Mouse (Mus musculus): ENCODE measurements around the gene Kcnc4. TPM values are rescaled to one million over a fixed set of nuclear protein-coding genes. Genes with fewer than 3 reads are reported as not detected.

The Kcnc4 gene
- polyA plus RNA-seq, 1 experiment from 2014 or later: 0.18 TPM

DNA sequence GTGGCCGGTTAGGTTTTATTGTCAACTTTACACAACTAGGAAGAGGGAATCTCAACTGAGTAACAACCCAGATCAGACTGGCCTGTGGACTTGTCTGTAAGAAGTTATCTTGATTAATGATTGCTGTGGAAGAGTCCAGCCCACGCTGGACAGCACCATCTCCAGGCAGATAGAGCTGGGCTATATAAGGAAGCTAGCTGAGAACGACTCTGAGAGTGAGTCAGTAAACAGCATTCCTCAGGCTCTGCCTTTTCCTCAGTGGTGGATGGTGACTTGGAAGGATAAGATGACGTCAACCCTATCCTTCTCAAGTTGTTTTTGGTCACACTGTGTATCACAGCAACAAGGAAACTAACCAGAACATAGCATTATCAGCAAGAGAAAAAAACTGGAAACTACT is 29.3 kb upstream of the Kcnc4 start:
- no peaks in the 10 kb centered on the region for H3K9me3 ChIP-seq
- DNase-seq (ENCODE audit: low spot score): no peak
- WGBS: 31% methylated on average over 4 of the region's 4 CpGs
- H3K27ac ChIP-seq: no peak overlapping the region
- H3K36me3 ChIP-seq: 0 out of 2 replicates have a peak, but pooled peaks cover 2% of the 10 kb centered on the region
- peaks cover 31% of the 10 kb centered on the region for H3K4me1 ChIP-seq
- no peak overlapping the region for H3K4me3 ChIP-seq
- H3K27me3 ChIP-seq (ENCODE audit: insufficient read depth, poor library complexity, severe bottlenecking): 0 out of 2 replicates have a peak, but pooled peaks cover 8% of the 10 kb centered on the region

DNA sequence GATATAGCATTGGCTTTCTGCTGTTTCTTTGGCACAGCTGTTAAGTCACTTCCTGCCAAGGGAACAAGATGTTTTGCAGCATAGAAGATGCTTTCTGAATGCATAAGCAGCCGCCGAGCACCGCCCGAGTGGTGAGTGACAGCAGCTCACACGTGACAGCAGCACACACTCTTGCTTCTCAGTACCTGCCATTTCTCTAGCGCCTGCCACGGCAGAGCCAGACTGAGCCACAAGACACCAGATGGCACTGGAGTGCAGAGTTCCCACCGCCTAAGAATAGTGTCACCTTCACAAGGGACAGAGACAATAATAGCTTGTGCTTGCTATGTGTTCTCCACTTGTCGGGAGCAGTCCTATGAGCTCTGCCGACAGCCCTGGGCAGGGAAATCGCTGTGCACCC is 23.9 kb upstream of the Kcnc4 start:
- 28% methylated on average over 11 of the region's 11 CpGs for WGBS

DNA sequence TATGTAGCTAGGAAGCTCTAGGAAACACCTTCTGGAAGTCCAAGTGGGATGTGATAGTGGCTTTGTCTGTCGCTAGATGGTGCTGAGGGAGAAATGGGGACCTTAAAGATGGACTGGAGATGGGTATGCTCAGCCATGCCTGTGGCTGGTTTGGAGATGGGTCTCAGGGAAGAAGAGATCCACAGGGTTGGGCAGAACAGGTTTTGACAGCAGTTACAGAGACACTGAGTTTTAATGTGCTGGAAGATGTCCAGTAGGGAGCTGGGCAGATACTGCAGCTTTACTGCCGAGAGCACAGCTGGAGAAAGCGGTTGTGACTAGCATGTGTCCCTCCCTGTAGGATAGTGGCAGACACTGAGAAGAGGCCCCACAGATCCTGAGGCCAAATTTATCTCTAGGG is 21.3 kb upstream of the Kcnc4 start:
- Histone ChIP-seq H3K4me1 (peaks cover 8% of the 10 kb centered on the region), H3K4me3 (no peak overlapping the region), H3K27me3 (ENCODE audit: insufficient read depth, poor library complexity, severe bottlenecking) (no peaks in the 10 kb centered on the region), H3K9me3 (no peaks in the 10 kb centered on the region), H3K36me3 (no peaks in the 10 kb centered on the region), H3K27ac (no peak overlapping the region)
- WGBS: 54% methylated on average over 3 of the region's 3 CpGs
- DNase-seq (ENCODE audit: low spot score): no peak

More for the DNA sequence above, 23.9 kb upstream of the Kcnc4 start:
- Histone ChIP-seq H3K27me3 (ENCODE audit: insufficient read depth, poor library complexity, severe bottlenecking) (no peaks in the 10 kb centered on the region), H3K36me3 (no peaks in the 10 kb centered on the region), H3K9me3 (no peaks in the 10 kb centered on the region), H3K4me3 (no peak overlapping the region), H3K4me1 (peaks cover 14% of the 10 kb centered on the region), H3K27ac (no peak overlapping the region)
- no peak for DNase-seq (ENCODE audit: low spot score)

DNA sequence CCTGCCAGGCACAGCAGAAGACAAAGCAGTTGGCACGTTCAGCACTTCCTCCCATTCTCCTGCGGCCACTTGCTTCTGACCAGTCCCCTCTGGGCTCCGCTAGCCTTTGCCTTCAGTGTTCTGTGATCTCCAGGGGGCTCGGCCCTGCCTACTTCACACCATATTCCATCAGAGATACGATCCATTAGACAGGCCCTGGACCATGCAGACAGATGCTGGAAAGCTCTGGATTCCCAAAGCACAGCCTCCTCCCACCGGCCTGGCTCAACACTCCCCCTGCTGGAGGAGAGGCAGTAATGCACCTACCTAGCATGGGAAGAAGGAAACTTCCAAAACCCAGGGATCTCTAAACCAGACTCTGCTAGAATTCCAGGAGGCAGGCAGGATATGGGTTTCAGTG is 12.8 kb upstream of the Kcnc4 start:
- WGBS: 40% methylated on average over 6 of the region's 6 CpGs
- H3K4me1 ChIP-seq: no peaks in the 10 kb centered on the region

DNA sequence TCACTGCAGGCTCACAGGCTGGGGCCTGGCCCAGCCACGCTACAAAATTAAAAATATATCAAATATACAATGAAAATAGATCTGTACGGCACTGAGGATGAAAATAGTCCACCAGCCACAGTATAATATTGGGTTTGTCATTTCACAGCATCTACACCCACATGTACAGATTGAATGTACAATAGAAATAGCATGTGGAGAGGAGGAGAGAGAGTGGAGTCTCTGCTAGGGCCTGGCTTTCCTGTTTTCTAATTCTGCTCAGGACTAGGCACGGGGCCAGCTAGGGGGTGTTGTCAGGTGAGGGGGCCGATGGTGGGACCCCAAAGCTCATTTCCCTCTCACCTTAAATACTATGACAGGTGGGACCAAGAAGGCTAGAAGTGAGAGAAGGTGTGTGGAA is 9.7 kb upstream of the Kcnc4 start:
- Histone ChIP-seq H3K27ac (no peak overlapping the region), H3K9me3 (no peaks in the 10 kb centered on the region), H3K27me3 (ENCODE audit: insufficient read depth, poor library complexity, severe bottlenecking) (peaks cover 58% of the 10 kb centered on the region), H3K36me3 (no peaks in the 10 kb centered on the region), H3K4me1 (no peaks in the 10 kb centered on the region), H3K4me3 (no peak overlapping the region)
- WGBS: 69% methylated on average over 4 of the region's 4 CpGs
- no peak for DNase-seq (ENCODE audit: low spot score)

More for the DNA sequence above, 12.8 kb upstream of the Kcnc4 start:
- no peaks in the 10 kb centered on the region for H3K9me3 ChIP-seq
- peaks cover 36% of the 10 kb centered on the region for H3K27me3 ChIP-seq (ENCODE audit: insufficient read depth, poor library complexity, severe bottlenecking)
- H3K27ac ChIP-seq: no peak overlapping the region
- H3K36me3 ChIP-seq: no peaks in the 10 kb centered on the region
- H3K4me3 ChIP-seq: no peak overlapping the region
- no peak for DNase-seq (ENCODE audit: low spot score)

DNA sequence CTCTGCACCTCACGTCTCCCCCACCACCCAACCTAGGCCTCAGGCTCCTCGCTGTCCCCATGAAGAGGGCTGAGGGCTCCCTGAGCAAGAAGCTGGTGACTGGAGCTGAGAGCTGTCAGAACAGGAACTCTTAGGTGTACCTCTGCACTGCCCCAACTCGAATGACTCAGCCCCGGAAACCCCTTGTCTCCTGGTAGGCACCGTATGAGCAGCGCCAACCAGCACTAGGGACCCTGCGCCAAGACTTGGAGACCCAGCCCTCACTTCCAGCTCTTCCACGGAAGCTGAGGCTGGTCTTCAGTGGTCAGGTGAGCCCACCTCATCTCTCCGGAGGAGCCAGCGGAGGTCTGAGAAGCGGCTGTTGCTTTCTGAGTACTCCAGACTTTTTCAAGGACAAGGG is 8.8 kb upstream of the Kcnc4 start:
- Histone ChIP-seq H3K9me3 (no peaks in the 10 kb centered on the region), H3K27ac (no peak overlapping the region), H3K4me1 (no peaks in the 10 kb centered on the region), H3K36me3 (no peaks in the 10 kb centered on the region), H3K4me3 (no peak overlapping the region), H3K27me3 (ENCODE audit: insufficient read depth, poor library complexity, severe bottlenecking) (peaks cover 64% of the 10 kb centered on the region)
- 83% methylated on average over 11 of the region's 11 CpGs for WGBS
- no peak for DNase-seq (ENCODE audit: low spot score)

DNA sequence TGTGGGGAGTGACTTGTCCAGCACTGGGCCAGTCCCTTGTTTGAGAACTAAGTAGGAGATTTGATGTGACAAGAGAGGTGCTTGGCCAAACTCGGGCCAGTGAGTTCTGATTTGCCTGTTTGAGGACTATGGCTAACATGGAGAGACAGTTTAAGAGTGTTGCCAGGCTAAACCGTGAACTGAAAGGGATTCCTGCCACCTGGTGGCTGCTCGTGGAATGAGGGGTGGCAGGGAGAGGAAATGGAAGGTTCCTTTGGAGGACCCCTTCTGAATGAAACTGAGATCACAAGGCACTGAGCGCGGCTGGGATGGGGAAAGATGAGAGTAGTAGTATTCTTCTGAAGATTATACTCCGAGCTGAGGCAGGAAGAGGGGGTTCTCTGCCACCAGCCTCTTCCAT is 7.2 kb upstream of the Kcnc4 start:
- no peaks in the 10 kb centered on the region for H3K4me1 ChIP-seq
- H3K36me3 ChIP-seq: no peaks in the 10 kb centered on the region
- H3K27me3 ChIP-seq (ENCODE audit: insufficient read depth, poor library complexity, severe bottlenecking): peaks cover 70% of the 10 kb centered on the region
- DNase-seq (ENCODE audit: low spot score): no peak
- H3K9me3 ChIP-seq: no peaks in the 10 kb centered on the region
- H3K27ac ChIP-seq: no peak overlapping the region
- no peak overlapping the region for H3K4me3 ChIP-seq
- WGBS: 7% methylated on average over 6 of the region's 6 CpGs

DNA sequence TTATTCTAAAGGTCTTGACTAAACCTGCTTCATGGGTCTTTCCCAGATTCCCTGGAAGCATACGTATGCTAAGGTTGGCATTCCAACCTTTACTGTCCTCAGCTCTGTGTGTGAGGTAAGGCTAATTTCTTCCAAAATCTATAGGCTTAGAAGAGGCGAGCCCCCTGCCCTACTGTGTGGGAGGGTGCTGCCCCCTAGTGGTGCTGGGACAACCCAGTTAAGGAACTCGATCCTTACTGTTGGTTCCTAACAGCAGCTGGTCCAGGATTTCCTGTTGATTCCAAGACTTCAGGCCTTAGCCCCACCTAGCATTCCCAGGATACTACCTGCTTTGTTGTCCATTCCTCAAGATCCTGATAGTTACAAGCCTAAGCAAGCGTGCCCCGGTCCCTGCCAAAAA is 2.8 kb upstream of the Kcnc4 start:
- Histone ChIP-seq H3K27ac (no peak overlapping the region), H3K9me3 (no peaks in the 10 kb centered on the region), H3K4me3 (no peak overlapping the region), H3K27me3 (ENCODE audit: insufficient read depth, poor library complexity, severe bottlenecking) (peaks cover 88% of the 10 kb centered on the region), H3K4me1 (peaks cover 32% of the 10 kb centered on the region), H3K36me3 (no peaks in the 10 kb centered on the region)
- 16% methylated on average over 5 of the region's 5 CpGs for WGBS
- peak; percentile 90 for DNase-seq (ENCODE audit: low spot score)

DNA sequence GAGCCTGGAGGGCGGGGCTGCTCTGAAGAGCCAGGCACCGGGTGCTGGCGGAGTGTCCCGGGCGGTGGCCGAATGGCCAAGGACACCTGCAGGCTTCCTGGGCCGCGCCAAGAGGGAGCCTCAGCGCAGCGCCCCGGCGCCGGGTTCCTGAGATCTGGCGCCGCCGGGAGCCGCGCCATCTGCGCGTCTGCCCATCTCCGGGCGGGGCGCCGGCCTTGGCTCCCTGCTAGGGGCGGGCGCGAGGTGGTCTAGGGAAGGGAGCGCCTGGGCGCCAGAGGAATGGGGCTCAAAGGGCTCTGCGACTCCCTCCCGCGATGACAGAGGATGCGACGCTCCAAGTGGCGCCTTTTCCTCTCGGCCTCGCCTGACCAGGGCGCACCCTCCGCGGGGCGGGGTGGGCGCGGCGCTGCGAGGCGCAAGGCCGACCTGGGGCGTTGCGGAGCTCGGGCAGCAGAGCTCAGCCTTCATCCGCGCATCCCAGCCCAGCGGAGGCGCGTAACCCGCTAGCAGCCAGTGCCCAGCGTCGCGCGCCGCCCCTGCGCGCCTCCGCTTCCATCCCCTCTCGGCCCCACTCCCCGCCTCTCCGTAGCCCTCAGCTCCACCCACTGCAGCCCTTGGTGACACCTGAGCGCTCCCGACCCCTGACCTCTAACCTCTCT is 550 bp upstream of the Kcnc4 start:
- no peaks in the 10 kb centered on the region for H3K9me3 ChIP-seq
- no peaks in the 10 kb centered on the region for H3K36me3 ChIP-seq
- WGBS: under 1% methylated on average over 64 of the region's 69 CpGs
- peaks cover 97% of the 10 kb centered on the region for H3K27me3 ChIP-seq (ENCODE audit: insufficient read depth, poor library complexity, severe bottlenecking)
- no peak for DNase-seq (ENCODE audit: low spot score)
- peak overlapping the region; percentile 69 for H3K4me3 ChIP-seq
- no peak overlapping the region for H3K27ac ChIP-seq
- peaks cover 32% of the 10 kb centered on the region for H3K4me1 ChIP-seq

DNA sequence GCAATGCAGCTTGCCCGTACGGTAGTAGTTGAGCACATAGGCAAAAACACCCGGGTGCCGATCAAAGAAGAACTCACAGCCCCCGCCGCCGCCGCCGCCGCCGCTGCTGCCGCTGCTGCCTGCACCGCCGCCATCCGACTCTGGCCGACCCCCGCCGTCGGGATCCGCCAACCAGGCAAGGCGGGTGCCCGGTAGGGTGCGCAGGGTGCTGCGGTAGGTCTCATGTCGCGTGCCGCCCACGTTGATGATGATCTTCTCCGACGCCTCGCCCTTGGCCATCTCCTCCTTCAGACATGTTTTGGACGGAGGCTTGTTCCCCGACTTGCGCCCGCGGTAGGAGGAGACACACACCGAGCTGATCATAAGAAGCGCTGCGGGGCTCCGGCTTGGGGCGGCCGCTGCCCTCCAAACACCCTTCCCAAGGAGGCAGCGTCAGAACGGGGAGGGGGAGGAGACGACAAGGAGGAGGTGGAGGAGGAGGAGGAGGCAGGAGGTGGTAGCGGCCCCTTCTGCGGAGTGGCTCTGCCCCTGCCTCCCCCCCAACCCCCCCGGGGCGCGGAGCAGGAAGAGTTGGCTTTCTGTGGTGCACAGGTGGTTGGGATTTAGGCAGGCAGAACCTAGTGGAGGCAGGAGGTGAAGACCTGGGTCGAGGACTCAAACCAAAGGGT is 690 bp downstream of the Kcnc4 start:
- DNase-seq (ENCODE audit: low spot score): no peak
- no peaks in the 10 kb centered on the region for H3K36me3 ChIP-seq
- peak overlapping the region; percentile 69 for H3K4me3 ChIP-seq
- WGBS: under 1% methylated on average over 51 of the region's 51 CpGs
- no peaks in the 10 kb centered on the region for H3K9me3 ChIP-seq
- peaks cover 32% of the 10 kb centered on the region for H3K4me1 ChIP-seq
- H3K27ac ChIP-seq: 0 out of 2 replicates have a peak overlapping the region, but pooled peaks have one; percentile 42
- peaks cover 97% of the 10 kb centered on the region for H3K27me3 ChIP-seq (ENCODE audit: insufficient read depth, poor library complexity, severe bottlenecking)

DNA sequence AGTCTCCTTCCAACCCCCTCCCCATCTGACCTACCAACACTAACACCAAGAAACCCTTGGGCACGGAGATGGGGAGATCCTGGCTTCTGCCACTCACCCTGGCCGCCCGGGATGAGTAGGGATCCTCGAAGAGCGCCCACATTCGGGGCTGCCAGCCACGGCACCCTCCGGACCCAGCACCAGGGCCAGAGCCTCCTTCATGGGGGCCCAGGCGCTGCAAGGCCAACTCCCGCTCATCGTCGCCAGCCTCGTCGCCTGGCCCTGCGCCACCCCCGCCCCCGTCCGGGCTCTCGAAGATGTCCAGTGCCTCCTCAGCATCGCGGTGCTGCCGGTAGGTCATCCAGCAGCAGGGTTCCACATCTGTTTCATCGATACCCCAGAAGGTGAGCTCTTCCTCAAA is 1.2 kb downstream of the Kcnc4 start:
- Histone ChIP-seq H3K9me3 (no peaks in the 10 kb centered on the region), H3K4me3 (peak overlapping the region; percentile 69), H3K36me3 (no peaks in the 10 kb centered on the region), H3K4me1 (peaks cover 32% of the 10 kb centered on the region), H3K27me3 (ENCODE audit: insufficient read depth, poor library complexity, severe bottlenecking) (peaks cover 97% of the 10 kb centered on the region), H3K27ac (no peak overlapping the region)
- no peak for DNase-seq (ENCODE audit: low spot score)
- WGBS: 4% methylated on average over 23 of the region's 23 CpGs

DNA sequence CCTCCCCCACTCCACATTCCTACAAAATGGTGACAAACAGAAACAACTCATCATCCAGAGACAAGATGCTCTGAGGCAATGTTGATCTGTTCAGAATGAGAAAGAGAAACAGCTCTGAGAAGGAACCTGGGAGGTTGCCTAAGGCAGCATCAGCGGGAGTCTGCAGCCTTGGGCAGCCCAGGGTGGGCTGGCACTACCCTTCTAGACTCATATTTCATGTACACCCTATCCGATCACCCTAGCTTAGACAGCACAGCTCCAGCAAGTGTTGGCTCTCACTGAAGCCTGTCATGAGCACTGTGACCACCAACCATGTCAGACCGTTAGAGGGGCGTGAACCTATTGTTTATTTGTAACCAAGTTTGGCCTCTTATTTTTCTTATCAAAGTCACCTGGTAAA is 5.1 kb downstream of the Kcnc4 start:
- 75% methylated on average over 4 of the region's 4 CpGs for WGBS
- no peaks in the 10 kb centered on the region for H3K36me3 ChIP-seq
- H3K4me1 ChIP-seq: peaks cover 25% of the 10 kb centered on the region
- H3K9me3 ChIP-seq: no peaks in the 10 kb centered on the region
- no peak overlapping the region for H3K27ac ChIP-seq
- no peak overlapping the region for H3K4me3 ChIP-seq
- DNase-seq (ENCODE audit: low spot score): no peak
- H3K27me3 ChIP-seq (ENCODE audit: insufficient read depth, poor library complexity, severe bottlenecking): peaks cover 79% of the 10 kb centered on the region

DNA sequence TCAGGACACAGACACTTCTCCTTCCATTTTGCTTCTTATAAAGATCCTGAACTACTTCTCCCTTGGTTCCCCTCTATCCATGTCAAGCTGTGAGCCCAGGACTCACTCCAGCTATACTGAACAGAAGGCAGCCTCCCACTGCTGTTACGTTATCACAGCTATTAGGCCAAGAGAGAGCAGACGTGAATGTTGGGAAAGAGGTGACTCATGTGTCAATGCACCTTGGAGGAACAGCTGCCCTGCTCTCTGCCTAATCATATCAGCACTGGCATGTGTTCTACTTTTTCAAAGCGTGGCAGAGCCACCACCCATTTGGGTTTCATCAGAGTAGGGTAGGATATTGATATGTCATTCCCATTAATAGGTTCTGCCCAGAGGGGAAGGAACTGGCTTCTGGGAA is 12.5 kb downstream of the Kcnc4 start:
- Histone ChIP-seq H3K4me1 (peaks cover 9% of the 10 kb centered on the region; the same call in 1 of the 2 replicates), H3K36me3 (no peaks in the 10 kb centered on the region), H3K4me3 (no peak overlapping the region), H3K9me3 (no peaks in the 10 kb centered on the region), H3K27me3 (ENCODE audit: insufficient read depth, poor library complexity, severe bottlenecking) (peaks cover 45% of the 10 kb centered on the region; the same call in 1 of the 2 replicates), H3K27ac (no peak overlapping the region)
- no peak for DNase-seq (ENCODE audit: low spot score)
- WGBS: 44% methylated on average over 3 of the region's 3 CpGs

Data from heart, embryonic 10.5 days (tissue).